Mouse (Mus musculus): Measurements from ENCODE around the gene Cdkn2c. TPM values are rescaled to one million over a fixed set of nuclear protein-coding genes. Genes with fewer than 3 reads are reported as not detected.

Cdkn2c gene
- polyA plus RNA-seq (2012): 25.4 and 36.1 TPM in 2 replicates

DNA sequence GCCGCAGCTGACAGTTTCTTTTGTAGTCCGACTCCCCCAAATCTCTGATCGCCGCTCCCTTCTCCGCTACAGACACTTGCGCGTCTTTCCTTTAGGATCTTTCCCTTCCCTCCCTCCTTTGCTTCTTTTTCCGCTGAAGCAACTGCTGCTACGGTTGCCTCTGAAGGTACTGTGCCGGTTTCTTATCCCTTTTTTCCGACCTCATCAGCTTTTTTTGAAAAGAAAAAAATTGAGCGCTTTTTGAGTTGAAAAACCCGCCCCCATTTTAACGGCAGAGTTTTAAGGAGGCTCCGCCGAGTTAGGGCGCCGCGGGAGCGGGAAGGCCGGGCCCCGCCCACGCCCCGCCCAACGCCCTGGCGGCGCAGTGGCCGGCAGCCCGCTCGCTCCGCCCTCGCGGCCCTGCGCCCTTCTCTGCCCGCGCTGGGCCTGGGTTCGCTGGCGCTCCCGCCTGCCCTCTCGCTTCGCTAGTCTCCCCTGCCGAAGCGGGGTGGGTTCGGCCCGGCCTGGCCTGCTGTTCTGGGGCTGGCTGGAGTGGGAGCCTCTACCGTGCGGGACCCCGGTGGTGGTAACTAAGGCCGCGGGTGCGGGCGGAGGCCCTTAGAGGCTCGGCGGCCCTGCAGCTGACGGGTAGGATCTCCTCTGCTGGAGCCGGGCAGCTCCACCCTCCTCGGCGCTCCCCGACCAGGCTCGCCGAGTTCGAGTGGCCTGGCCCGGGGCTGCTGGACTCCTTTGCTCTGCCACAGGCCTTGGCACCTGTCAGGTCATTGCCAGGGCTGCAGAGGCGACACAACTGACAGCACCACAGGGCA lies at the start of gene Cdkn2c:
Gene Cdkn2c (minus strand): TSS at position 729 of the 809 bp plus-strand sequence.

GRCm38 (mm10) chr4:109676218-109677215 lies 9.5 kb upstream of the Cdkn2c start, which contains the start of gene Faf1:
TSS of gene Faf1 (plus strand) at chr4:109676588.

Other genes with a start within 250 kb of the Cdkn2c start
- 14.5 and 15.0 TPM in 2 replicates for gene Rnf11, start 182.5 kb downstream of the Cdkn2c start, polyA plus RNA-seq (2012)
- not detected in 2 replicates for gene 4930522H14Rik, start 135.9 kb downstream of the Cdkn2c start, polyA plus RNA-seq (2012)
- gene Faf1, start 9.4 kb upstream of the Cdkn2c start, polyA plus RNA-seq (2012): 4.1 and 4.7 TPM in 2 replicates

Data from megakaryocyte-erythroid progenitor cell, adult 5 weeks (primary cell).